Mouse (Mus musculus) thymus, adult 2 months (tissue): ENCODE results near the gene Myl3.

Experiments used
- CTCF ChIP-seq: fragments of 200-500 bp; IDR thresholded peaks from 2 replicates; pipeline ENCODE4 v1.5.1; 2012; ENCODE audit warnings: mild to moderate bottlenecking, control low read depth, low read length, moderate library complexity, borderline replicate concordance; ENCODE audit not compliant: control insufficient read depth, poor library complexity, insufficient read depth; ENCODE audit errors: extremely low read depth
- POLR2A ChIP-seq: fragments of 200-500 bp; IDR thresholded peaks from 2 replicates; pipeline ENCODE4 v1.6.1; 2012; ENCODE audit warnings: mild to moderate bottlenecking, low read length, control low read depth, moderate library complexity; ENCODE audit not compliant: control insufficient read depth, poor library complexity, insufficient read depth; ENCODE audit errors: extremely low read depth

DNA sequence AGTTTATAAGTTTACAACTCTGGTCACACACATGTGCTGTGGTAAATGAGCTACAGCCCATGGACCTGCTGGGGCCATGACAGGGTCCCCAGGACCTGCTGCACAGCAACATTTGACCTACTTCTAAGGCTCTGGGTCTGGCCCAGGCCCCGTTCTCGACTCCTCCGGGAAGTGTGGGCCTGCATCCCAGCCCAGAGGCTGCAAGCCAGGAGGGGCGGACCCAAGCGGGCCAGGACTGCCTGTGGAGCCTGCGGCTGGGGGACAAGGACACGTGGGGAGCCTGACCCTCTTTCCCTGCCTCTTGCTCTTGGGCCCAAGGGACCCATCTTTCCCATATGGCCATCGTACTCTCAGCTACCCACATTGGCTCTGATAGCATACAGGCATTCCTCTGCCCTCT lies 16.9 kb downstream of the Myl3 start:
- no peak for TF ChIP-seq CTCF
- no peak for TF ChIP-seq POLR2A
